10 mouse cellular contexts compared by ENCODE assay signal in the genomic region with DNA sequence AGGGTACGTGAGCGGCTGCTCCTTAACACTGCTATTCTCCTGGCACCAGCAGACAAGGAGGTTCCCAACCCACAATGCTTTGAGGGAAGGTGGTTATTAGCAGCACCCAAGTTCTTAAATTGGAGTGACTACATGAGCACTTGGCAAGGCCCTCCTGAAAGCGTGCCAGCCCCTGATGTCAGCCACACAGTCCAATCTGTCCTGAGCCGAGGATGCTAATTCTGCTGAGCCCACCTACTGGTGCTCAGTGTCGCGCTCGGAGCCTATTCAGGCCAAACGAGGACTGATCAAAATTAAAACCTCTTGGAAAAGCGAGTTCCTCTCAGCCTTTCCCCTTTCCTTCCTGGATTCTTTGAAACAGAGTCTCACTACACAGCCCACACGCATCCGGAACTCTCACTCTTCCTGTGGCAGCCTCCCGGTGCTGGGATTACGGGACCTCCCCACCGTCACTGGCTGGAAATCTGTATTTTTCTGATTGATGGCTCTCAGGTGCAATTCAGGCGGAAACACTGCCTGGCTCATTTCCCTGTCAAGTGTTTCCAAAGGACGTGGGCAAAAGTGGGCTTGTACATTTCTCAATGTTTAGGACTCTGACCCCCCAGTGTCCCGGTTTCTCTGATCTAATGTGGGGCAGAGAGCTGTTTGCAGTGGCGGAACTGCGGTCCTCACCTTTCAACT. TPM values are rescaled to one million over a fixed set of nuclear protein-coding genes. Genes with fewer than 3 reads are reported as not detected.
DNase-seq lines count a peak whose midpoint lies in the region; ATAC-seq lines count a peak whose summit lies in the region.
"Had no signal": no experiment of that assay in that cellular context is flagged by ENCODE, and none has a peak within 500 bp of the region (broad histone marks: within the 10 kb centered on the region; RNA-seq: fewer than 3 reads in every experiment).

No protein-coding gene starts in this region.

- peak; percentile 35; the same call in 1 of the 2 replicates for ATAC-seq in frontal cortex, adult (ENCODE audit: low TSS enrichment)

- DNase-seq in urinary bladder, postnatal 14 days (ENCODE audit: low spot score): peak; percentile 53
- no peak for DNase-seq in urinary bladder, adult 2 months (ENCODE audit: low spot score)
- peak; percentile 80 to 81 for DNase-seq in heart, postnatal 36 days
- DNase-seq in left cerebral cortex, adult 8-10 months (ENCODE audit: low spot score in 2 of 2): peak; percentile 63 to 82
- DNase-seq in right cerebral cortex, adult 2 months (ENCODE audit: low spot score in 2 of 2): peak; percentile 70 to 86
- DNase-seq in spleen, postnatal 36 days (ENCODE audit: low spot score in 2 of 2): no peak
- no peak for DNase-seq in thymus, postnatal 10 days (ENCODE audit: low spot score in 2 of 2)

- intact Hi-C loops in heart, postnatal 36 days (cut with DNase I): loop anchor here (2.0 kb wide), 1 partner anchor 26 kb away; no protein-coding TSS in a partner anchor

RNA-seq across cellular contexts. Expression of a gene that starts 9.7 kb away (rescaled TPM):
- 161 and 178 TPM in 2 replicates for polyA plus RNA-seq in urinary bladder, adult 2 months (2012; rRNA removed)
- total RNA-seq in heart, postnatal 36 days (2021): 10 to 100 TPM; 63.2 to 72.7 TPM
- total RNA-seq in left cerebral cortex, adult 8-10 months (2022): 10 to 100 TPM; 62.3 to 96.9 (median 71.2) TPM

RNA-seq across cellular contexts. Expression of a gene that starts 10.0 kb away (rescaled TPM):
- 6.4 and 6.9 TPM in 2 replicates for polyA plus RNA-seq in urinary bladder, adult 2 months (2012; rRNA removed)
- total RNA-seq in heart, postnatal 36 days (2021): 1 to 10 TPM in 1 of 2 experiments, under 1 TPM in 1; 0.53 to 1.1 TPM
- 100 to 1,000 TPM; 444 to 479 (median 451) TPM for total RNA-seq in left cerebral cortex, adult 8-10 months (2022)

RNA-seq across cellular contexts. Expression of a gene that starts 14.0 kb away (rescaled TPM):
- 65.7 and 77.6 TPM in 2 replicates for polyA plus RNA-seq in urinary bladder, adult 2 months (2012; rRNA removed)
- total RNA-seq in heart, postnatal 36 days (2021): 10 to 100 TPM; 12.6 to 13.1 TPM
- 1 to 10 TPM; 4.2 to 9.7 (median 4.6) TPM for total RNA-seq in left cerebral cortex, adult 8-10 months (2022)

RNA-seq across cellular contexts. Expression of a gene that starts 29.0 kb away (rescaled TPM):
- polyA plus RNA-seq in urinary bladder, adult 2 months (2012; rRNA removed): 0.21 TPM in 1 of 2 replicates, not detected in the other
- total RNA-seq in heart, postnatal 36 days (2021): 1 to 10 TPM; 3.3 to 3.9 TPM
- total RNA-seq in left cerebral cortex, adult 8-10 months (2022): 1 to 10 TPM; 3.9 to 6.2 (median 4.6) TPM
- polyA plus RNA-seq: hindbrain, embryonic 15.5 days; small intestine, adult 2 months had no signal

RNA-seq across cellular contexts. Expression of a gene that starts 37.9 kb away (rescaled TPM):
- 4.8 and 13.9 TPM in 2 replicates for polyA plus RNA-seq in urinary bladder, adult 2 months (2012; rRNA removed)
- total RNA-seq in heart, postnatal 36 days (2021): 10 to 100 TPM; 22.2 to 24.0 TPM
- total RNA-seq in left cerebral cortex, adult 8-10 months (2022): 10 to 100 TPM; 44.7 to 48.4 (median 46.9) TPM

Comparison
In these comparisons a context has a peak if more than half of its experiments do, and no peak if none do; other contexts are left out.
1. DNase-seq: peak in urinary bladder, postnatal 14 days (single experiment), heart, postnatal 36 days (2 of 2), left cerebral cortex, adult 8-10 months (2 of 2) and right cerebral cortex, adult 2 months (2 of 2); none in urinary bladder, adult 2 months (single experiment), spleen, postnatal 36 days (0 of 2) and thymus, postnatal 10 days (0 of 2).
2. RNA of a gene that starts 10.0 kb away (total RNA-seq): 444 to 479 TPM in left cerebral cortex, adult 8-10 months; 0.53 to 1.1 TPM in heart, postnatal 36 days; every median in the first group is over 100 times any median in the second.